Mouse (Mus musculus): Measurements from ENCODE around the gene Dnajb14.
A peak's percentile ranks its signal among the peaks of the same experiment; 100 is the strongest.
"Not testable (repeated sequence)": the region's sequence is repeated elsewhere in the genome, so short reads cannot be mapped to it uniquely, and the experiment has no call there.

Gene Dnajb14

DNA sequence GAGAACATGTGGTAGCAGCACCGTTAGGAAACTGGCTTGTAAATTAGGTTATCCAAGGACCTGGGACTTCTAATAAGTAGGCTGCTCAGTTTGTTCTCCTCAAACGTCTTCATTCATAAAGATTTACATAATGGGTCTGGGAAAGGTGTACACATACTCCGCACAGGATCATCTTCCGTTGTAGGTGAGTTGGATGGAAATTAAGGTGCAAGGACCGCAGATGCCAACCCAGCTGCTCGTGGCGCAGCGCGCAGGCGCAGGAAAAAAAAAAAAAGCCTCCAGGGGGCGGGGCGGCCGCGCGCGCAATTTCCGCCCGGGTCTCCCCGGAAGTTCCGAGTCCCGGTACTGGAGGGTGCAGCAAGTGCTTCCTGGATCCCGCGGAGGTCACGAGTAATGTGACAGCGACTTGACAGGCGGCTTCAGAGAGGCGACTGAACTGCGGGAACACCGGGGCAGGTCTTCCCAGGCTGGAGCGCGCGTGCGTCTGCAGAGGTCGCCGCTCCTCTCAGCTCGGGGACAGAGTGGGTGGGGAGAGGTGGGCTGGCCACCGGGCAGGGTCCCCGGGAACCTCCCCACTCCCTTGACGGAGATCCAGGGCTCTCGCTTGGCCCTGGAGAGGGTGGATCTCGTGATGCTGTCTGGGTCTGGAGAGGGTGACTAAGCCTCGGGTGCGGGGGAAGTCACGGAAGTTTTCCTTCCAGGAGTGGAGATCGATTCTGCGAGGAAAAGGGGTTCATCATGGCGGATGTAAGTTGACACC is 50.9 kb downstream of the Dnajb14 start, which contains the start of gene Lamtor3:
TSS of gene Lamtor3 (plus strand) at position 335 of the 760 bp plus-strand sequence.
- peak; percentile 68 for DNase-seq (ENCODE audit: low read depth)

DNA sequence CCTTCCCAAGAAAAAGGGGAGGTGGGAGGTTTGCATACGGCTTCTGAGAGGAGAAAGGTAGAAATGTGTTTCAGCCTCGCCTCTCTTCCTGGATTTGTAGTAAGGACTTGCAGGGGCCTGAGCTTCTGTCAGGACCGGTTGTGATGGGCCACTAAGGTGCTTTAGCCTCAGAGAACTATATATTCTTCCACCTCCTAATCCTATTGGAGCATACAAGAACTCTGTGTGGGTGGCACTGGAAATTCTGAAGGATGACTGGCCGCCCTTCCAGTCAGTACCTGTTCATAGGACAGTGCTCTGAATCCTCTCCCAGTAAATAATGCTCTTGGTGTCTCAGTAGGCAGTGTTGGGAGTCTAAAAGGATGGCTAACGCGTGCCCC is 51.4 kb downstream of the Dnajb14 start:
- no peak for DNase-seq (ENCODE audit: low read depth)

DNA sequence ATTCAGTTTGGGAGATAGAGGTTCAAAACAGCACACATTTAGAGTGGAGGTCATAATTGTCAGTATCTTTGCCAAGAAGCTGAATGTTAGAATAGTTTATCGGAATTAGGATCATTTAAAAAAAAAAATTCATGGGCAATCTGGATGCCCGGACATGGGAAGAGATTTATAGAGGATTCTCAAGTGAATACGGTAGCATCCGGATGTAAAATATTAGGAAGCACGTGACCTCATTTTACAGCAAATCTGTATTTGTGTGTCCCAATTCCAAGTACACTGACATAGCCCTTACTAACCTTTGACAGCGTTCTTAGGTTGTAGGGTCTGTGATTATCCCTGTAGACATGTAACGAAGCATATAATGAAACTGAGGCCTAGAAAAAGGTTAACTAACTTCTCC is 51.9 kb downstream of the Dnajb14 start:
- no peak for DNase-seq (ENCODE audit: low read depth)

DNA sequence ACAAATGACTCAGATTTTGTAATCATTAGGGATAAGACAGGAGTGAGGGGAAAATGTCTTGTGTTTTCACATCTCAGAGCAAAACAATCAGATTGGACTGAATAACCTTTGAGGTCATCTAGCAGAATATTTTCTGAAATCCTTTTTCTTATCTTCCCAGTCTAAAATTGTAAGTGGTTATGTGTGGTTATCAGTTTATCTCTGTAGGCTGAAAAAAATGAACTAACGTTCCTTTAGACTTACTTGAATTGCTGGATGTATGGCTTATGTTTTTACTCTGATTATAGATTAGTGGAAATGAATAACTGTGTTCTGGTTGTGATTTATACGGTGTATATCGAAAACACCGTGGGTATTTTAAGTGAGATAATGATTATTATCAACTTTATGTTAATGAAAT is 53.1 kb downstream of the Dnajb14 start:
- DNase-seq (ENCODE audit: low read depth), result no peak

DNA sequence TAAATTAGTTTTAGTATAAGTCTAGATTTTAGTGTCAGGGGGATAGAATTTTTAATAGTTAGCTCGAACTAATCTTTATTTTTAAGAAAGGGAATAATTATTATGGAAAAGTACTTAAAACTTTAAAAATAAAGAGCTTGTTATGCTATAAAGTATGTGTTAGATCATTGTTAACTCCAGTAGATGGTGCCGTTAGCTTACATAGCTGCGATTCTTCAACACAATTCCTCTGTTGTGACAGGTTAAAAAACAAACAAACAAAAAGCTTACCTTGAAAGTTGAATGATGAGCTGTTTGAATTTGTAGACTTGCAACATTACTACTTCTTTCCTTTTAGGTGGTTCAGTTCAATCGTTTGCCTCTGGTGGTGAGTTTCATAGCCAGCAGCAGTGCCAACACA is 59.5 kb downstream of the Dnajb14 start:
- no peak for DNase-seq (ENCODE audit: low read depth)

DNA sequence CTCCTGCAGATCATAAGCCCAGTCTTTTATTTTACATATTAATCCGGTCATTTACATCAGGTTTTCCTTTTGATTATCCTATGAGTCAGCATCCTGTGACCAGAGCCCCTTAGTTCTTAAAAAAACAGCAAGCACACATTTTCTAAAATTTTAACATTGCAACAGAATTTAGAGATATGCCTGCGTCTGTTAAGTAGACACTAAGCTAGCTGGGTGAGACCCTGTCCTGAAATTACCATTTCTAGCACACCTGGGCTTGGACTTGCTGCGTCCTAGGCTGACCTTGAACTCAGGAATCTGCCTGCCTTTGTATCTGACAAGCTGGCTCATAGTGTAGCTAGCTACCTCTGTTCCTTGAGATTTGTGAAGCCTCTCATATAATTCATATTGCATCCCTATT is 62.5 kb downstream of the Dnajb14 start:
- DNase-seq (ENCODE audit: low read depth), result no peak

DNA sequence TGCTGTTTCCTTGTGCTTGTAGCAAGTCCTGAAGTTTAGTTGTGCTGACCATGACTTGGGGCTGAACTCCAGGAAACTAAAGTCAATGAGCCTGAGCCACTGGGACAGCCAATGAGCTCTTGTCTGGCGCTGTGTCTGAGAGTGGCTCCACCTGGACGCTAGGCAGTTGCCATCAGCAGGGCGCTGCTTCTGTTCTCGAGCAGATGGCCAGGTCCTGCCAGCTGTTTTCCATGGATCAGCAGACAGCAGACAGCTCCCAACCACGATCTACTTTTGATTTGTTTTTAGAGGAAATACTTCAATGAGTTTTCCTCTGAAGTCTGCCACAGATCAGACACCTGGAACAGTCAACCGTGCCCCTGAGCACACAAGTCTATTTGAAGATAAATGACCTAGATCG is 65.3 kb downstream of the Dnajb14 start:
- no peak for DNase-seq (ENCODE audit: low read depth)

DNA sequence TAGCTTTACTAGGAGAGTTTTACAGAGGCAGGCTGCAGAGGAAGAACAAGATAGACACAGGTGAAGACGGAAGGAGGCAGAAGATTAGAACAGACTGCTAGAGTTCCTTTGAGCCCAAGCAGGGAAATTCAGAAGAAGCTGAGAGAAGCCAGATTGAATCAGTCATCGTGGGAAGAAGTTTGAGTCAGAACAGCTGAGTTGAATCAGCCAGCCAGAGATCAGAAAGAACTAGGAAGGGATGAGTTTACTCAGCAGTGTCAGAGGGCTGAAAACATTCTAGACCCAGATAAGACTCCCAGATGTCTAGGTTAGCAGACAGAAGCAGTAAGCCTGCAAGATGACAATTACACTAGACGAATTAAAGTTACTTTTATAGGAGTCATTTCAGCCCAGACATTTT is 66.5 kb downstream of the Dnajb14 start:
- DNase-seq (ENCODE audit: low read depth), result no peak

DNA sequence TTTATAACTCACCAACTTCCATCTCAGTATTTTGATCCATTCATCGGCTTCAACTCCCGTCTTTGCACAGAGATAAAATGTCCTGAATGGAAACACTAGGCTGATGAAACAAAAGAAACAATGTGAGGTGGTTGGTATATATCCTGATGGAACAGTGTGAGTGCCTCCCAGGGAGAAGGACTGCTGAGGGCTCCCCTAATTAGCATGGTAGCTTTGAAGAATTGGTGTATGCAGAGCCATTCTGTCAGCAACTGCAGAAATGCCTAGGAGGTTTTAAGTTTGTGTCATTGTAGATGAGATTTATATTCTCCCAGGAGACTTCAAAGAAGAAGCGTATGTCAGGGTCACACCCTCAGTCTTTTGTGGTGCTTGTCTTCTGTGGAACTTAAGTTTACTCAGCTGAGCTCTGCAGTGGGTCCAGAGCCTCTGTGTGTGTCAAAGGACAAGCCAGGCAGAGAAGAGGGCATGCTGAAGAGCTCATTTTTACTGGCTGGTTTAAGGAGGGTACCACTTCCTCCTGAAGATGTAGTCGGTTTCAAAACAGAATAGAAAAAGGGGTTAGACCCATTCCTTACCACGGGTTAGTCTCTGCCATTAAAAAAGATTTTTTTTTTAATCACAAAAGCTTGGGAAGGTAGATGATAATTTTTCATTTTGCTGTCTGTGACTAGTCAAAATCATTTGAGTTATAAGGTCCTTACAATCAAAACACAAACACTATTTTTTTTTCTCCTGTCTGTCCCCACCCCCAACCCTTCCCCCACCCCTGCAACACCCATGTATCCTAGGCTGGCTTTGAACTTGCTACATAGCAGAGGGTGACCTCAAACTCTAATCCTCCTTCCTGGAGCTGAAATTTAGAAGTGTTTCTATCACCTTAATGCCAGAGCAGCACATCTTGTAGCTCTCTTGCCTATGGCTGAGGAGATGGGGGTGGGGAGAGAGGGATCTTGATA is 68.4 kb downstream of the Dnajb14 start:
- no peak for DNase-seq (ENCODE audit: low read depth)

DNA sequence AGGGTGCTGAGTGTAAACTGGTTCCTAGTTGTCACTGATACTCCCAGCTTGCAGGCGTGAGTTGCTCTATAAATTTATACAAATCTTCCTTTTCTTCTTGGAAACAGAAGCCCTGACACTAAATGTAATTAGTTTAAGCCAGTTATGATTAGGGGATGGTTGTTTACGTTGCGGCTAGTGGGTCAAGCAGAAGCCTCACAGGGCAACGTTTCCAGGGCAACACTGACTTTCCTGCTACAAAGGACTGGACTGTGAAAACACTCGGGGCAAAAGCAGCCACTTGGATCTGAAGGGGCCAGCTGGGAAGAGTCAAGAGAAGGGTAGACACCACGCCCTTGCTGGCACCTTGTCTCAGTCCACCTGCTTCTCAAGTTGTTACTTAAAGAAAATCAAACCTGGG is 69.1 kb downstream of the Dnajb14 start:
- no peak for DNase-seq (ENCODE audit: low read depth)

DNA sequence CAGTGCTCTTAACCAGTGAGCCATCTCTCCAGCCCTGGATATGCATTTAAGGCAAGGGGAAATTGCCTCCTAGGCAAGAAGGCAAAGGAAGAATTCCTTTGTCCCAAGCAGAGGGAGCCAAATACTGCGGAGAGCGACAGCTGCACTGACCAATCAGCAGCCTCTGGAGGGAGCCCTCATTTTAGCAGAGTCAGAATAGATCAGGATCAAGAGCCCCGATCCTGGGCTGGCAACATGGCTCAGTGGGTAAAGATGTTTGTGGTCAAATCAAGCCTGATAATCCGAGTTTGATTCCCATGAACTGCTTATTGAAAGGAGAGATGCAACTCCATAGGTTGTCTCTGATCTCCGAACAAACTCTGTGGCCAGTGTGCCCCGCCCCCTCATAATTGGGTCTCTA is 71.1 kb downstream of the Dnajb14 start:
- DNase-seq (ENCODE audit: low read depth), result no peak

DNA sequence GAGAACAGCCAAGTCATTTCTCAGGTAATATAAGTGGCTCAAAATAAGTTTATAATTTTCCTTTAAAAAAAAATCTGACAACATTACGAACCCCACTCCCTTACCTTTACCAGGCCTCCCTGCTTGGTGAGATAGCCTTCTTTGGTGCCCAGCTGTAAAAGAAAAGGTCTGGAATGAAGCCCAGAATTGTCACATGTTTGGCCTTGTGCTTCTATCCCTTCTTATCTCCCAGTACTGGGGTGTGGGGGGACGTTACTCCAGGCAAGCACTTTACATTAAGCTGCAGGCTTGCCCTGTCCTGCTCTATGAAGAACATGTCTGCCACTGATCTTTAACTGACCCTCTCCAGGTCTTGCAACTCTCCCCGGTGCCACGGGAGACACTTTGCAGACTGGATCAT is 73.3 kb downstream of the Dnajb14 start:
- DNase-seq (ENCODE audit: low read depth), result no peak

DNA sequence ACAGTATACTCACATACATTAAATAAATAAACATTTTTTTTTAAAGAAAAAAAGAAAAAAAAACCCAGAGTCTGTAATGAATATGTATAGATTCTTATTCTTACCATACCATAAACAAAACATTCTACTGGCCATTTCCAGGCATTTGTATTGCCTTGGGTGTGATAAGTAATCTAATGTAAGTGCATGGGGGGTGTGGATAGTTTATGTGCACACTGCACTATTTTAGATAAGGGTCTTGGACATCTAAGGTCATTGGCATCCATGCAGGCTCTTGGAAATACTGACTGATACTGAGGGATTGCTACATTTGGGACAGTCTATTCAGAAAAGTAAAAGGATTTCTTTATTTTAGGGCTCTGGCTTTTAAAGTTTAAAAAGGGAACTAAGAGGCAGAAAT is 74.1 kb downstream of the Dnajb14 start:
- DNase-seq (ENCODE audit: low read depth), result no peak

DNA sequence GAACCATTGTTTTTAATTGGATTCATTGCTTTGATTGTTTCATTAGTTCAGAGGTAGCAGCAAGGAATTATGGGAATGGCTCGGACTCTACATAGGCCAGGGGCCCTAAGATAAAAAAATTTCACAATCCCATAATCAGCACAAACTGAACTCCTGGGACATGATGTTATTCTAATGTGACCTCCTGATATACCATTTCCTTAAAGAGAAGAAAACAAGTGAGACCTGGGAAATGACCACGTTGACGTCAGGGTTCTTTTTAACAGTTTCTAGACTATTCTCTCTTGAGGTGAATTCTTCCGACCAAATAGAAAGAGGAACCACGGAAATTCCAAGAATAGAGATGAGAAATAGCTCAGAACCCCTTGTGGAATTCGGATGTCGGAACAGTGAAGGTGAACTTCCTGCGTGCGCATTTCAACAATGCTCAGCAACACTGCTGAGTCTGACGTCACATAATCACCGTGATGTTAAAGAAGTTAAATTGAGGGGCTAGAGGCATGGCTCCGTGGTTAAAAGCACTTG is 74.7 kb downstream of the Dnajb14 start:
- DNase-seq (ENCODE audit: low read depth), result no peak

DNA sequence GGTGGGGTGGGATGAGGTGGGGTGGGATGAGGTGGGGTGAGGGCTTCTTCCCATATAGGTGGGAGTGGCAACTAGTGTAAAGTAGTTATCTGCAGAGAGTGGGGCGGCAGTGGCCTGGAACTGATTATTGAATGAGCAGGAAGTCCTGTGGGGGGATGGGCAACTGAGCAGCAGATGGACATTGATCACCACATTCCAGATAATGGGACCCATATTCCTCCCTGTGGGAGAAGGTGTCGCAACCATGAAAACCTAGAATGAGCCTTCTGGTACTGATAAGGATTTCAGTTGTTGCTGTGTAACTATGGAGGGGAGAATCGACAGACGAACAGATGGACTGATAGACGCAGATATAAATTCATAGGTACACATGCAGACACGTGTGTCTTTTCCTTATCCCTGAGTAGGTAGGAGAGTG is 76.3 kb downstream of the Dnajb14 start:
- no peak for DNase-seq (ENCODE audit: low read depth)

DNA sequence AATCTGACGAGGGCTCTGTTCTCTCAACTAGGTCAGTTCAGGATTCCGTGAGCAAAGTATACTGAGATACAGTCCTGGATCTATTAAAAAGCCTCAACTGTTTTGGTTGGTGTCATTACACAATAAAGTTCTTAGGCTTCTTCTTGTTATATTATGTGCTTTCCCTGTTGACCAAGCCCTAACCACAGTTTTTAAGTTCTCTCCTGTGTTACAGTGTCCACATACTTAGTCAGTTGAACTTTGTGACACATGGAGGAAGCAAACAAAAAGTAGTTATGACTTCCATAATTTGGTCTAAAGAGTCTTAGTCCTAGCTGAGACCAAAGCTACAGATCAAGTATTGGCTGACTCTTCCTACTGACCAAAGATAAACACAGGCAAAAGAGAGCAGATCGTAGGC is 79.4 kb downstream of the Dnajb14 start:
- no peak for DNase-seq (ENCODE audit: low read depth)

DNA sequence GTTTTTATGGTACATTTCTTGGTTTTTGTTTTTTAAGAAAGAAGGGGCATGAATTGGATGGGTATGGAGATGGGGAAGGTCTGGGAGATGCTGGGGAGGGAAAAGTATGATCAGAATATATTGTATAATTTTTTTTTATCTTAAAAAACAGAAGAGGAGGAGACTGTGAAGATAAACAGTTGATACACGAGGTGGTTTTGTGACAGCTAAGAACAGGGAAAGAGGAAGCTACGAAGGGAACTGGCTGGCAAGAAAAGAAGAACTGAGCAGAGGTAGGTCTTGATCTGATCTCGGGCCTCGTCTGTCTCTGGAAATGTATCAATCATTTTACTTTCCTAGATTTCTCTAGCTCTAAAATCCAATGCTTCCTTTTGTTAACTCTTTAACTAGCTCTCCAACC is 80.0 kb downstream of the Dnajb14 start:
- DNase-seq (ENCODE audit: low read depth), result no peak

DNA sequence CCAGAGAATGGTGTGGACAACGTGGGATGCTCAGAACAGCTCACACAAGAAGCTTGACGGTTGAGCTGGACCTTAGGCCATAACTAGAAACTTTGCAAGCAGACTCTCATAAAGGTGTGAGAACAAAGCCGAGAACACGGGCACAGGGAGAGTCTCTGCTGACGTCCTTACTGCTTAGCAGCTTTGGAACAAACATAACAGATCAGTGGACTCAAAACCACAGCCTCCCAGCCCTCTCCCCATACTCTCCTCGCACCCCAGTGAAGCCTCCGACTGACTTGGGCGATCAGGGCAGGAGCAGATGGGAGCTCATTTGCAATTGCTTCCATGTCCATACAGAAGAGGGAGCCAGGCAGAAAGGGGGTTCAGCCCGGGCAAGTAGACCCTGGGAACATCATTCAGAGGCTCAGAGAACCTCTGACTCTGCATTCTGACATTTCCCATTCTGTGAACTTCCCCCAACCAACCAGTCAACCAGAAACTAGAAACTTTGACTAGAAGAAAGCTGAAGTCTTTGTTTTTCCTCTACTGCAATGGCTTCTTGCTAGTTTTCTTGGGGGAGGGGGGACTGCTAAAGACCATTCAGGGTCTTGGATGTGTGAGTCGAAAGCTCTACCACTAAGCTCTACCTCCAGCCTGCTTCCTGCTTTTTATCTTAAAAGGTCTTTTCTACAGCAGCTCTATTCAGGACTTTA is 82.9 kb downstream of the Dnajb14 start:
- no peak for DNase-seq (ENCODE audit: low read depth)

DNA sequence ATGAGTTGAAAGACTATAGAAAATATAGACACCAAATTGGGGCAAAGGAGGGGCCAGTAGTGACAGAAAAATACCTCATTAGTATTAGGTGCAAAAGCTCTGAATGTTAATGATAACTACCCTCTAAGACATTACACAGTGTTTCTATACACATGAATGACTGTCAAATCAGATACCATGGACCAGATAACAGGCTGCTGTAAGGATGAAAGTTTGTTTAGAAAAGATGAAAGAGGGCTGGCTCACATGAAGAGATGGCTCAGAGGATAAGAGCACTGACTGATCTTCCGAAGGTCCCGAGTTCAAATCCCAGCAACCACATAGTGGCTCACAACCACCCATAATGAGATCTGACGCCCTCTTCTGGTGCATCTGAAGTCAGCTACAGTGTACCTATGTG is 83.8 kb downstream of the Dnajb14 start:
- DNase-seq (ENCODE audit: low read depth), result not testable (repeated sequence)

DNA sequence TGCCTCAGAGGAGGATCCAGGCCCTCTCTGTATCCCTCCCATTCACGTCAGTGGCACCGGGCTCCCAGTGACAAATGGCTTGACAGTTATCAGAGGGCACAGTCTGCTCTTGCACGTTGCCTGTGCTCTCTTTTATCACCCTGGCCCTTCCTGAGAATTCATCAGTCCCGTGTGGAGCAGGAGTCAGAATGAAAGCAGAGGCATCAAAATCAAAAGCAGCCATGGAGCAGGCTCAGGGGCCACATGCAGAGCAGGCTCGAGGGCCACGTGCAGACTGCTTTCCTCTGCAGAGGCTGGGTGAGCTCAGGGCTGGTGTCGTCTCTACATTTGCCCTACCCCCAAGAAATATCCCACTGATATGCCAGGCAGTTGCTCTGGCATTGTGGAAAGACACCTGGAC is 84.3 kb downstream of the Dnajb14 start:
- no peak for DNase-seq (ENCODE audit: low read depth)

DNA sequence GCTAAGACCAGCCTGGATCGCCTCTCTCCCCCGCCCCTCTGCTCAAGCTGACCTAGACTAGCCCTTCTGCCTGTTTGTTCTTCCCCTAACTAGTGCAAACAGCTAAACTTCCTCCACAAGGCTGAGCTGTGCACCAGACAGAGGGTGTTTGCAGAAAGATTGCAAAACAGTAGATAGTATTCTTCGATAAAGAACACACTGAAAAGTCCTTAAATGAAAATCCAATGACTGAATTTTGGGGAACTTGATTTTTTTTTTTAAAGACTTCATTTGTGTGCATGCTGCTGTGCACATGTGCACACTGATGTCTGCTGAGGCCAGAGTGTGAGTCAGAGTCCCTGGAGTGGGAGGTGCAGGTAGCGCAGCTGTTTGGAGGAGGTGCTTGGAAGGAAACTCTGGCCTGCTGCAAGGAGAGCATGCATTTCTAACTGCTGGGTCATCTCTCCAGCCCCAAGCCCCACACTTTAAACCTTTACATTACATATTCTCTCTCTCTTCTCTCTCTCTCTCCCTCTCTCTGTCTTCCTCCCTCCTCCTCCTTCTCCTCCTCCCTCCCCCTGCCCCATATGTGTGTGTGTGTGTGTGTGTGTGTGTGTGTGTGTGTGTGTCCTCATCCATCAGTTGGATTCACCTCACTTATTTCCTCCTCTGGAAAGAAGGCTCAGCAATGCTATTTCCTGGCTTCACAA is 84.9 kb downstream of the Dnajb14 start:
- no peak for DNase-seq (ENCODE audit: low read depth)
